8 mouse cellular contexts compared by ENCODE assay signal in the genomic region with DNA sequence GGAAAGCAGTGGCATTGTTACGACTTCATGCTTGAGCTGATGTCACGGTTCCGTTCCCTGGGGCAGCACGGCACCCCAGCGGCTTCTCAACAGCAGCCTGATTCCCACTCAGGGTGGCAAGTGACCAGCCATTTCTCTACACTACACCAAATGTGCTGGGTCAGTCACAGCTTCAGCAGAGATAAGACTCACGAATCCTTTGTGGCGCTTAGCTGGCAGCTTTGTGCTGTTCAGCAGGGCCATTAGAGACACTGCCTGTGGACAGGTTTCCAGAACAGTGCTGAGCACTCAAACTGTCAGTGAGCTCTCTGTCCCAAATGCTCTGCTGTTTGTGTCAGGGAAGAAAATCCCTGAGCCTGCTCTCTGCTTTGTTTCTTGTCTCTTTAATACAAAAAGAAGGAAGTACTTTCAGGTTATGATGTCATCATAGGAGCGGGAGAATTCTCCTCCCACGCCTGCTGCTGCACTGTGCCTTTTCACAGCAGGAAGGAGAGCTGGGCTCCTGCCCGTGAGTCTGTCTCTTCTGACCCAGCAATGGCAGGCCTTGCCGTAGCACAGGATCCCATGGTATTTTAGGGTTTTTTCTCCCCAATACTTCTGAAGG.
DNase-seq lines count a peak whose midpoint lies in the region; TF ChIP-seq lines count a peak whose summit lies in the region.

No protein-coding gene starts in this region.

- 48% methylated on average over 11 of the region's 11 CpGs for WGBS in lung, adult 2 months

- DNase-seq in lung, adult 18-20 months, result peak; percentile 33 to 47
- no peak for DNase-seq in lung, adult 2 months
- peak; percentile 71 to 82 for DNase-seq in cerebellum, adult 18-20 months
- peak; percentile 97 for DNase-seq in heart, adult 11 months
- peak; percentile 48 for DNase-seq in kidney, adult 11 months
- peak; percentile 69 for DNase-seq in lung, postnatal 36 days
- peak; percentile 4 for DNase-seq in yolk sac, embryonic 10.5 days (ENCODE audit: low spot score)
- DNase-seq in right cerebral cortex, postnatal 36 days (ENCODE audit: low spot score in 2 of 2), result no peak

- H3K4me1 ChIP-seq in lung, adult 2 months (ENCODE audit: control insufficient read depth, insufficient read depth, low read length), result no peaks in the 10 kb centered on the region; the same call in 1 of the 2 replicates

- TF ChIP-seq POLR2A in lung, adult 2 months (IDR thresholded peaks at IDR 0.05; ENCODE audit: borderline replicate concordance, extremely low read depth, low read depth, low read length), result no peak

- TF ChIP-seq CTCF in lung, adult 2 months (IDR thresholded peaks at IDR 0.05; ENCODE audit: insufficient read depth, low read length), result no peak

- H3K4me3 ChIP-seq in lung, adult 2 months (replicated peaks; ENCODE audit: extremely low read depth, low read depth, low read length), result no peak overlapping the region

Comparison
In these comparisons a context has a peak if more than half of its experiments do, and no peak if none do; other contexts are left out.
1. DNase-seq: peak in lung, adult 18-20 months (2 of 2), cerebellum, adult 18-20 months (2 of 2), heart, adult 11 months (single experiment), kidney, adult 11 months (single experiment), lung, postnatal 36 days (single experiment) and yolk sac, embryonic 10.5 days (single experiment); none in lung, adult 2 months (single experiment) and right cerebral cortex, postnatal 36 days (0 of 2).